27 mouse cellular contexts compared by ENCODE assay signal in the genomic region with DNA sequence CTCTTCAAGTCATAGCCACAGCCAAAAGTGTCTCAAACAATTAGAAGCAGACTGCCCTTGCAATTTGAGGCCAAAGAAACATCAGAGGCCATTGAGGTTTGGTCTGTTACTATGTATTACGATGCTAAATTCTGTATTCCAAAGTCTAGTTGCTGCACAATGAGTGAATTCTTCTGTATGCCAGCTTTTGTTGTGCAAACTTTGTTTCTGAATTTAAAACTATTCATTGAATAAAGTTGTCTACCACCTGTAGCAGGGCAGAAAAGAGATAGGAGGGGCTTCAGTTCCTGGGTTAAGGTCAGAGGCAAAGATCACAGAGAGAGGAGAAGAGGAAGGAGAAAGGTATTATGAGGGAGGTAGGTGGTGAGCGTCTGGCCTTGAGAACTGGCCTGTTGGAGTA. TPM values are rescaled to one million over a fixed set of nuclear protein-coding genes. Genes with fewer than 3 reads are reported as not detected.
A peak's percentile ranks its signal among the peaks of the same experiment; 100 is the strongest.
DNase-seq lines count a peak whose midpoint lies in the region; TF ChIP-seq lines count a peak whose summit lies in the region.
"Had no signal": no experiment of that assay in that cellular context is flagged by ENCODE, and none has a peak within 500 bp of the region (broad histone marks: within the 10 kb centered on the region; RNA-seq: fewer than 3 reads in every experiment).

No protein-coding gene starts in this region.

- no peaks in the 10 kb centered on the region for H3K36me3 ChIP-seq in ES-E14 (ENCODE audit: control insufficient read depth, insufficient read depth, low read length, poor library complexity, severe bottlenecking)
- H3K36me3 ChIP-seq: G1E had no signal

- no peaks in the 10 kb centered on the region for H3K4me1 ChIP-seq in ES-E14 (ENCODE audit: control insufficient read depth in 2 of 2, insufficient read depth in 2 of 2, low read length in 2 of 2, poor library complexity in 1 of 2)

- intact Hi-C loops in left cerebral cortex, postnatal 14 days (cut with DNase I): no loop called here

- no peak overlapping the region for H3K9ac ChIP-seq in ES-E14 (ENCODE audit: insufficient read depth, low read depth, low read length, poor library complexity, severe bottlenecking)

- H3K4me3 ChIP-seq in ES-E14 (ENCODE audit: insufficient read depth in 1 of 2, low read depth in 1 of 2, low read length in 2 of 2, poor library complexity in 1 of 2, severe bottlenecking in 1 of 2): no peak overlapping the region

- in situ Hi-C loops in ES-E14 (cut with MboI; ENCODE audit: low sequenced_read_pairs in 2 of 2, unreplicated experiment in 2 of 2): no loop called here

- peak; percentile 92 for DNase-seq in ES-CJ7 (ENCODE audit: low read depth, low spot score)
- peak; percentile 50 for DNase-seq in ES-E14 (ENCODE audit: low read depth, low spot score)
- peak; percentile 97 for DNase-seq in R1 (ENCODE audit: low read depth, low spot score)
- peak; percentile 91 for DNase-seq in ZHBTc4 (ENCODE audit: low read depth, low spot score)
- no peak for DNase-seq in cerebellum, postnatal 36 days
- DNase-seq in left cerebral cortex, postnatal 14 days (ENCODE audit: low spot score in 2 of 2): no peak
- no peak for DNase-seq in T-cell, adult 2 months (ENCODE audit: low spot score)
- no peak for DNase-seq in heart, adult 8-10 months (ENCODE audit: low spot score)
- DNase-seq: adrenal gland, adult 2 months; adrenal gland, adult 8-10 months; adrenal gland, postnatal 10 days; adrenal gland, postnatal 14 days; adrenal gland, postnatal 25 days; adrenal gland, postnatal 36 days; B cell, adult 2 months; cerebellum, adult 11 months; cerebellum, adult 11-12 months; cerebellum, adult 18-20 months; cerebellum, adult 2 months; cerebellum, adult 8-10 months; cerebellum, adult 9-10 months; cerebellum, adult 9-11 months had no signal

- H3K27ac ChIP-seq in ES-E14 (ENCODE audit: insufficient read depth, low read depth, low read length, poor library complexity, severe bottlenecking): peak overlapping the region; percentile 62; the same call in 1 of the 2 replicates

- no peaks in the 10 kb centered on the region for H3K9me3 ChIP-seq in ES-E14 (ENCODE audit: control insufficient read depth, insufficient read depth, low read depth, low read length)

TF ChIP-seq in ES-E14, 5 proteins besides CTCF, POLR2A, EP300 and RAD21:
- TF ChIP-seq ZNF384 (IDR thresholded peaks at IDR 0.05; ENCODE audit: low read depth, low read length) (no peak), CHD2 (IDR thresholded peaks at IDR 0.05; ENCODE audit: low read depth, low read length) (no peak), HCFC1 (IDR thresholded peaks at IDR 0.05; ENCODE audit: borderline replicate concordance, insufficient read depth, low read length) (no peak), ZC3H11A (IDR thresholded peaks at IDR 0.05; ENCODE audit: borderline replicate concordance, low read depth, low read length) (no peak), MAFK (IDR thresholded peaks at IDR 0.05; ENCODE audit: insufficient read depth, low read depth, low read length) (no peak)

RNA-seq across cellular contexts. Expression of a gene that starts 38.3 kb away (rescaled TPM):
- total RNA-seq in ES-E14 (2012; rRNA removed): not detected in 2 replicates
- total RNA-seq in left cerebral cortex, postnatal 14 days (2021): not detected
- total RNA-seq in heart, adult 8-10 months (2022): not detected
- total RNA-seq: adrenal gland, adult 18-20 months; adrenal gland, adult 2 months; adrenal gland, adult 8-10 months; adrenal gland, postnatal 10 days; adrenal gland, postnatal 14 days; adrenal gland, postnatal 25 days; adrenal gland, postnatal 36 days; adrenal gland, postnatal 4 days; CH12.LX; MEL had no signal

Comparison
In these comparisons a context has a peak if more than half of its experiments do, and no peak if none do; other contexts are left out.
1. DNase-seq: peak in ES-CJ7 (single experiment), ES-E14 (single experiment), R1 (single experiment) and ZHBTc4 (single experiment); none in cerebellum, postnatal 36 days (0 of 2), left cerebral cortex, postnatal 14 days (0 of 2), T-cell, adult 2 months (single experiment) and heart, adult 8-10 months (single experiment).